Mouse (Mus musculus): ENCODE measurements around the gene Zfyve28.

DNA sequence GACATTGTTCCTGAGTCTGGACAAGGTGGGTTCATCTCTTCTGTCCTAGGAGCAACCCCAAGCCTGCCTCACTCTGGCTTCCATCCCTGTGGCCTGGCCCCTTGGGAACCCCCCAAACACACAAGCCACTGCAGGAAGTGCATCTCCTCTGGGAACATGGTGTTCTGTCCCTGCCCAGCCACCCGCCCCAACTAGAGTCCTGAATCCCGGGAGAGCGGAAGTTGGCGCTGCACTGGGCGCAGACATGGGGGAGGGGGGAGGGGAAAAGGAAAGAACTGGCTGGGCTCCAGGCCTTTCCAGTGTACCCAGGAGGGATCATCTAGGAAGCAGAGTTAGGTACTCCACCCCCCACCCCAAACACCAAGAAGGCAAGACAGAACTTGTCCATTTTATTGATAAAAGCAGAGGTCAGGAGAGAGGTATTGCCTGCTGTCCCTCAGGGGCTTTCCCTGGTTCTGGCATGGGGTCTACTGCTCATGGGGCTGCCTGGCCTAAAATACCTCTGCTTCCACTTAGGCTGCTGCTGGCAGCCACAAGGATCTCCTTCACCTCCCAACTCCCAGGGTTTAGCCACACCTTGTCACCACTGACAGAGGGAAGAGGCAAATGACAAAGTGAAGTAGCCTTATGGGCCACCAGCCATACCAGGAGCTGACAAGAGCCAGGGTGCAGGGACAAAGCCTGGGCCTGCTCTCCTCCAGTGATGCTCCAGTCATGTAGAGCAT is 104.9 kb downstream of the Zfyve28 start:
- no peak for TF ChIP-seq CTCF (IDR thresholded peaks at IDR 0.05; ENCODE audit: control insufficient read depth, insufficient read depth, low read length)
- TF ChIP-seq POLR2A (IDR thresholded peaks at IDR 0.05; ENCODE audit: borderline replicate concordance, control insufficient read depth, low read depth, low read length), result no peak
